Mouse (Mus musculus) hindbrain, embryonic 11.5 days (tissue): ENCODE data around the gene Mrpl30. TPM values are rescaled to one million over a fixed set of nuclear protein-coding genes. Genes with fewer than 3 reads are reported as not detected.

Source experiments
- ATAC-seq: fragments of 200-750 bp; cut with Nextera tagmentation; 2 replicates; pipeline ENCODE4 v1.8.0; 2017; ENCODE audit warnings: mild to moderate bottlenecking, moderate TSS enrichment, moderate library complexity; ENCODE audit not compliant: low FRiP score
- DNase-seq: peaks from one replicate; pipeline ENCODE4 v3.0.0-alpha.2; 2015; ENCODE audit warnings: low spot score
- H3K27ac ChIP-seq: fragments of 300-500 bp; sonication (generic); 2 replicates; pipeline ENCODE4 v1.5.1; 2014; ENCODE audit warnings: mild to moderate bottlenecking, low read depth, low read length
- H3K27me3 ChIP-seq: fragments of 300-500 bp; sonication (generic); 2 replicates; pipeline ENCODE4 v1.6.1; 2014; ENCODE audit warnings: mild to moderate bottlenecking, low read length, moderate library complexity, mixed read lengths; ENCODE audit not compliant: control insufficient read depth, insufficient read depth
- H3K36me3 ChIP-seq: fragments of 300-500 bp; sonication (generic); 2 replicates; pipeline ENCODE4 v1.6.1; 2014; ENCODE audit warnings: mild to moderate bottlenecking, low read length, moderate library complexity, mixed read lengths; ENCODE audit not compliant: control insufficient read depth, insufficient read depth
- H3K4me1 ChIP-seq: fragments of 300-500 bp; sonication (generic); replicated peaks from 2 replicates; pipeline ENCODE4 v1.6.1; 2014; ENCODE audit warnings: low read length, mixed read lengths; ENCODE audit not compliant: control insufficient read depth, insufficient read depth
- H3K4me2 ChIP-seq: fragments of 300-500 bp; sonication (generic); replicated peaks from 2 replicates; pipeline ENCODE4 v1.6.1; 2014; ENCODE audit warnings: mild to moderate bottlenecking, low read depth, low read length
- H3K4me3 ChIP-seq: fragments of 300-500 bp; sonication (generic); 2 replicates; pipeline ENCODE4 v1.5.1; 2014; ENCODE audit warnings: low read depth, low read length
- H3K9ac ChIP-seq: fragments of 300-500 bp; sonication (generic); 2 replicates; pipeline ENCODE4 v1.6.1; 2014; ENCODE audit warnings: low read depth, low read length
- H3K9me3 ChIP-seq: fragments of 300-500 bp; sonication (generic); 2 replicates; pipeline ENCODE4 v1.6.1; 2016; ENCODE audit warnings: low read length; ENCODE audit not compliant: control insufficient read depth
- WGBS: fragments of 180-500 bp; shearing (Covaris S2); extraction: QIAGEN DNeasy Blood & Tissue Kit; methylation state at CpG from one replicate; pipeline ENCODE4 v1.1.7; 2014; 5-methylcytosine and 5-hydroxymethylcytosine counted together
- polyA plus RNA-seq: library from polyadenylated mRNA; unstranded; fragments of >200 nt; fragmentation: Nextera tagmentation; extraction: Ambion mirVana; gene quantifications from 2 replicates; pipeline ENCODE4 v1.2.1, GENCODE M21; 2014

The Mrpl30 gene
- polyA plus RNA-seq, 1 experiment from 2014 or later, result 243 TPM

DNA sequence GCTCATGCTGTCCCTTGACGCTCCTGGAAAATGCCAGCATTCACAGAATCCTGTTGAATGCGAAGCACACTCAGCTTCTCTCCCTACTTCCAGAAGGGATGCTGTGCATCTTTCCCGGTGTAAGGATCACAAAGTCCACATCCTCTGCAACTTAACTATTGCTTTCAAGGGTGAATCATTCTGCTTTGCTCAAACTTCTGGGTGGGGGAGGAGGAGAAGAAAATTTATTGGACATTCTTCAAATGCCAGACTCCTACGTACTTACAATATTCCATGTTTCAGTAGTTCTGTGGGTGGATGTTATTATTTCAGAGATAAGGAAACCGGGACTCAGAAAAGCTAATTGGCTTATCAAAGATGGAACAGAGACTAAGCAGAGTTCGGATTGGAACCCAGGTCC, 27.8 kb downstream of the Mrpl30 start:
- no peaks in the 10 kb centered on the region for H3K27me3 ChIP-seq
- no peak for ATAC-seq

DNA sequence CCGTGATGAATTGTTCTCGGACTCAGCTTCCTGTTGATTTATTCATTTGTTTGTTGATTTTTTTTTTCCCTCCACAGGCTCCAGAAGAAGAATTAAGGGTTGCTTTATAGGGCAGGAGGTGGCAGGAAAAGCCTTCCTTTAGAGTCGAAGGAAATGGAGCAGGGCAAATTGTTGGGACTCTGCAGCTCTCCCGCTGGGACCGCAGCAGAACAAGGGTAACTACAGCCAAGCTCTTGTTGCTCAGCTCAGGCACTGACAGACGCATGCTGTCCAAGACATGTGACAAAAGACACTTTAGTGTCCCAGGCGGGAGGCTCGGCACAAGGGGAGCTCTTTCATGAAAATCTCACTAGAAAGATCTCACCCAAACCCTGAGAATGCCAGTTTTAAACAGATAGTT, 32.3 kb downstream of the Mrpl30 start:
- H3K4me2 ChIP-seq, result no peak overlapping the region
- H3K9ac ChIP-seq, result no peak overlapping the region
- DNase-seq, result no peak
- no peaks in the 10 kb centered on the region for H3K4me1 ChIP-seq
- no peak overlapping the region for H3K4me3 ChIP-seq
- H3K36me3 ChIP-seq, result no peaks in the 10 kb centered on the region
- WGBS, result 58% methylated on average over 8 of the region's 8 CpGs
- ATAC-seq, result no peak
- no peak overlapping the region for H3K27ac ChIP-seq
- H3K9me3 ChIP-seq, result no peaks in the 10 kb centered on the region
- H3K27me3 ChIP-seq, result no peaks in the 10 kb centered on the region

More for the DNA sequence above, 27.8 kb downstream of the Mrpl30 start:
- no peak overlapping the region for H3K4me3 ChIP-seq
- no peak overlapping the region for H3K4me2 ChIP-seq
- no peak overlapping the region for H3K27ac ChIP-seq
- H3K4me1 ChIP-seq, result no peaks in the 10 kb centered on the region
- 79% methylated on average over 6 of the region's 6 CpGs for WGBS
- H3K36me3 ChIP-seq, result no peaks in the 10 kb centered on the region
- no peak for DNase-seq
- H3K9ac ChIP-seq, result no peak overlapping the region
- no peaks in the 10 kb centered on the region for H3K9me3 ChIP-seq

DNA sequence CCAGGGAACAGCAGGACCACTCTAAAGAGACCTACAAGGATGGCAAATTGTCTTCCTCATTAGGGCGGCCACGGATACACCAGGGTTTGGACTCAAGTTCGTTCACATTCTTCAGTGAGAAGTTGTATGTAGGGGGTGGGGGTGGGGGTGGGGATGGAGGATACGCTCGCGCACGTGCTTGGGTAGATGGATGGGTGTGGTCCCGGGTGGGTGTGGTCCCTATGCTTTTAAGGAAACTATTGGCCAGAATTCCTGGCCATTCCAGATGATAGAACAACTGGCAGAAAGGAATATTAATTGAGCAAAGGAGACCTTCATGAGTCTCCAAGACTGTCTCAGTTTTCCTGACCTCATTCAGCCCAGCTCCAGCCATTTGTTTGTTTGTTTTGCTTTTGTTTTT, 35.7 kb downstream of the Mrpl30 start:
- no peak overlapping the region for H3K9ac ChIP-seq
- DNase-seq (no peak), ATAC-seq (no peak)
- WGBS, result 89% methylated on average over 8 of the region's 8 CpGs
- H3K36me3 ChIP-seq, result no peaks in the 10 kb centered on the region
- no peak overlapping the region for H3K27ac ChIP-seq
- no peaks in the 10 kb centered on the region for H3K9me3 ChIP-seq
- no peaks in the 10 kb centered on the region for H3K27me3 ChIP-seq
- no peak overlapping the region for H3K4me3 ChIP-seq
- no peak overlapping the region for H3K4me2 ChIP-seq
- H3K4me1 ChIP-seq, result no peaks in the 10 kb centered on the region

DNA sequence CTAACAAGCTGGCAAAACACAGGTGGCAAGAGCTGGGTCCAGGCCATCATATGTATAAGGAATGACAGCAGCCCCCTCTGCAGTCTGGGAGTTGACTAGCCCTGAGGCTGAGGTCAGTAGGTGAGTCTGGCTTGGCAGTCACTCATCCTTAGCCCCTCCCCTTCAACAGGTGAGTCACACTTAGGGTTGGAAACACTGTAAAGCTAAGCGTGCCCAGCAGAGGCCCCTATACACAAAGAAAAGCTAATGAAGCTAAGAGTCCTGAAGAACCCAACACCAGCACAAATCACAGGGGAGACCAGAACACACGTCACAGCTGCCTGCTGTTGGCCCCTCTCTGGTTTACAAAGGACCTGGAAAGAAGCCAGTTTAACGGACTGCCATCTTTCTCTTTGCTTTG, 41.5 kb downstream of the Mrpl30 start:
- no peaks in the 10 kb centered on the region for H3K27me3 ChIP-seq

More for the DNA sequence above, 41.5 kb downstream of the Mrpl30 start:
- Histone ChIP-seq H3K9ac (no peak overlapping the region), H3K4me1 (no peaks in the 10 kb centered on the region), H3K9me3 (no peaks in the 10 kb centered on the region), H3K27ac (no peak overlapping the region), H3K36me3 (no peaks in the 10 kb centered on the region), H3K4me2 (no peak overlapping the region), H3K4me3 (no peak overlapping the region)
- 20% methylated on average over 3 of the region's 3 CpGs for WGBS
- DNase-seq (no peak), ATAC-seq (no peak)

Other genes with a start within 250 kb of the Mrpl30 start
- 0.66 and 0.84 TPM in 2 replicates for gene 2010300C02Rik, start 170.4 kb upstream of the Mrpl30 start, polyA plus RNA-seq
- 21.4 and 21.7 TPM in 2 replicates for gene Tsga10, start 24.0 kb upstream of the Mrpl30 start, polyA plus RNA-seq
- 7.0 and 9.1 TPM in 2 replicates for gene Lipt1, start 18.7 kb upstream of the Mrpl30 start, polyA plus RNA-seq
- 24.0 and 27.0 TPM in 2 replicates for gene Mitd1, start 66 bp upstream of the Mrpl30 start, polyA plus RNA-seq
- not detected in 2 replicates for gene Lyg2, start 26.0 kb downstream of the Mrpl30 start, polyA plus RNA-seq
- gene Lyg1, start 67.3 kb downstream of the Mrpl30 start, polyA plus RNA-seq, result not detected in 2 replicates
- 188 TPM in 2 replicates for gene Txndc9, start 107.4 kb downstream of the Mrpl30 start, polyA plus RNA-seq
- 28.0 and 34.0 TPM in 2 replicates for gene Eif5b, start 107.5 kb downstream of the Mrpl30 start, polyA plus RNA-seq
- gene Rev1, start 239.3 kb downstream of the Mrpl30 start, polyA plus RNA-seq, result 26.7 and 36.8 TPM in 2 replicates